Mouse (Mus musculus): ENCODE results near the gene Ptprq. TPM values are rescaled to one million over a fixed set of nuclear protein-coding genes. Genes with fewer than 3 reads are reported as not detected.

Gene Ptprq
- polyA plus RNA-seq, 1 experiment: 0.02 TPM

- Histone ChIP-seq H3K27ac (ENCODE audit: insufficient read depth, low read depth, low read length) (no peak within 1 kb of the TSS), H3K27me3 (replicated peaks; ENCODE audit: control insufficient read depth, insufficient read depth, low read length) (no peaks in the 10 kb centered on the region; the same call in 1 of the 2 replicates), H3K36me3 (ENCODE audit: control insufficient read depth, insufficient read depth, low read length) (no peaks in the 10 kb centered on the region), H3K4me1 (ENCODE audit: control insufficient read depth, insufficient read depth, low read length) (no peaks in the 10 kb centered on the region), H3K4me3 (ENCODE audit: insufficient read depth, low read depth, low read length) (no peak within 1 kb of the TSS)
- 57% methylated on average over 6 of the region's 6 CpGs for WGBS
- TF ChIP-seq POLR2A (IDR thresholded peaks at IDR 0.05; ENCODE audit: low read depth, low read length): no peak
- TF ChIP-seq CTCF (conservative IDR thresholded peaks at IDR 0.05; ENCODE audit: insufficient read depth, insufficient read length, low read depth, low read length): no peak
- no peak for DNase-seq
Measured at GRCm38 (mm10) chr10:107494568-107494967, 225.3 kb downstream of the Ptprq start, which contains the start of gene Myf6. TSS of gene Myf6 (minus strand) at chr10:107494737.

GRCm38 (mm10) chr10:107493580-107494474 is 226.0 kb downstream of the Ptprq start:
- H3K4me3 ChIP-seq (ENCODE audit: insufficient read depth, low read depth, low read length): no peak overlapping the region
- 35% methylated on average over 20 of the region's 20 CpGs for WGBS
- no peak for DNase-seq
- no peaks in the 10 kb centered on the region for H3K4me1 ChIP-seq (ENCODE audit: control insufficient read depth, insufficient read depth, low read length)
- H3K27me3 ChIP-seq (replicated peaks; ENCODE audit: control insufficient read depth, insufficient read depth, low read length): peaks cover 1% of the 10 kb centered on the region; the same call in 1 of the 2 replicates
- no peak overlapping the region for H3K27ac ChIP-seq (ENCODE audit: insufficient read depth, low read depth, low read length)
- TF ChIP-seq POLR2A (IDR thresholded peaks at IDR 0.05; ENCODE audit: low read depth, low read length) (no peak), CTCF (conservative IDR thresholded peaks at IDR 0.05; ENCODE audit: insufficient read depth, insufficient read length, low read depth, low read length) (no peak)
- no peaks in the 10 kb centered on the region for H3K36me3 ChIP-seq (ENCODE audit: control insufficient read depth, insufficient read depth, low read length)

GRCm38 (mm10) chr10:107492867-107493579 is 226.8 kb downstream of the Ptprq start:
- Histone ChIP-seq H3K36me3 (ENCODE audit: control insufficient read depth, insufficient read depth, low read length) (no peaks in the 10 kb centered on the region), H3K4me3 (ENCODE audit: insufficient read depth, low read depth, low read length) (no peak overlapping the region)

GRCm38 (mm10) chr10:107488654-107489315 is 231.1 kb downstream of the Ptprq start:
- Histone ChIP-seq H3K4me3 (ENCODE audit: insufficient read depth, low read depth, low read length) (no peak overlapping the region), H3K4me1 (ENCODE audit: control insufficient read depth, insufficient read depth, low read length) (no peaks in the 10 kb centered on the region), H3K27ac (ENCODE audit: insufficient read depth, low read depth, low read length) (no peak overlapping the region), H3K36me3 (ENCODE audit: control insufficient read depth, insufficient read depth, low read length) (no peaks in the 10 kb centered on the region), H3K27me3 (replicated peaks; ENCODE audit: control insufficient read depth, insufficient read depth, low read length) (0 out of 2 replicates have a peak, but pooled peaks cover 1% of the 10 kb centered on the region)
- 30% methylated on average over 12 of the region's 12 CpGs for WGBS
- no peak for DNase-seq
- TF ChIP-seq POLR2A (IDR thresholded peaks at IDR 0.05; ENCODE audit: low read depth, low read length) (no peak), CTCF (conservative IDR thresholded peaks at IDR 0.05; ENCODE audit: insufficient read depth, insufficient read length, low read depth, low read length) (no peak)

More at GRCm38 (mm10) chr10:107492867-107493579, 226.8 kb downstream of the Ptprq start:
- TF ChIP-seq POLR2A (IDR thresholded peaks at IDR 0.05; ENCODE audit: low read depth, low read length) (no peak), CTCF (conservative IDR thresholded peaks at IDR 0.05; ENCODE audit: insufficient read depth, insufficient read length, low read depth, low read length) (no peak)
- peaks cover 1% of the 10 kb centered on the region; the same call in 1 of the 2 replicates for H3K27me3 ChIP-seq (replicated peaks; ENCODE audit: control insufficient read depth, insufficient read depth, low read length)
- no peaks in the 10 kb centered on the region for H3K4me1 ChIP-seq (ENCODE audit: control insufficient read depth, insufficient read depth, low read length)
- 27% methylated on average over 18 of the region's 18 CpGs for WGBS
- H3K27ac ChIP-seq (ENCODE audit: insufficient read depth, low read depth, low read length): no peak overlapping the region
- no peak for DNase-seq

- DNase-seq: no peak
- no peak overlapping the region for H3K4me3 ChIP-seq (ENCODE audit: insufficient read depth, low read depth, low read length)
- TF ChIP-seq CTCF (conservative IDR thresholded peaks at IDR 0.05; ENCODE audit: insufficient read depth, insufficient read length, low read depth, low read length) (no peak), POLR2A (IDR thresholded peaks at IDR 0.05; ENCODE audit: low read depth, low read length) (no peak)
- 0 out of 2 replicates have a peak, but pooled peaks cover 1% of the 10 kb centered on the region for H3K27me3 ChIP-seq (replicated peaks; ENCODE audit: control insufficient read depth, insufficient read depth, low read length)
- no peak overlapping the region for H3K27ac ChIP-seq (ENCODE audit: insufficient read depth, low read depth, low read length)
- no peaks in the 10 kb centered on the region for H3K36me3 ChIP-seq (ENCODE audit: control insufficient read depth, insufficient read depth, low read length)
- H3K4me1 ChIP-seq (ENCODE audit: control insufficient read depth, insufficient read depth, low read length): no peaks in the 10 kb centered on the region
- 19% methylated on average over 12 of the region's 12 CpGs for WGBS
Measured at GRCm38 (mm10) chr10:107486770-107487169, 233.1 kb downstream of the Ptprq start.

GRCm38 (mm10) chr10:107485870-107486269 is 234.0 kb downstream of the Ptprq start, which contains the start of gene Myf5:
TSS of gene Myf5 (minus strand) at chr10:107486134.
- no peak for DNase-seq
- H3K36me3 ChIP-seq (ENCODE audit: control insufficient read depth, insufficient read depth, low read length): no peaks in the 10 kb centered on the region
- WGBS: 51% methylated on average over 8 of the region's 8 CpGs
- 0 out of 2 replicates have a peak, but pooled peaks cover 1% of the 10 kb centered on the region for H3K27me3 ChIP-seq (replicated peaks; ENCODE audit: control insufficient read depth, insufficient read depth, low read length)
- H3K4me1 ChIP-seq (ENCODE audit: control insufficient read depth, insufficient read depth, low read length): no peaks in the 10 kb centered on the region
- no peak for TF ChIP-seq CTCF (conservative IDR thresholded peaks at IDR 0.05; ENCODE audit: insufficient read depth, insufficient read length, low read depth, low read length)
- TF ChIP-seq POLR2A (IDR thresholded peaks at IDR 0.05; ENCODE audit: low read depth, low read length): no peak
- no peak within 1 kb of the TSS for H3K27ac ChIP-seq (ENCODE audit: insufficient read depth, low read depth, low read length)
- H3K4me3 ChIP-seq (ENCODE audit: insufficient read depth, low read depth, low read length): no peak within 1 kb of the TSS
